In the genomic region with DNA sequence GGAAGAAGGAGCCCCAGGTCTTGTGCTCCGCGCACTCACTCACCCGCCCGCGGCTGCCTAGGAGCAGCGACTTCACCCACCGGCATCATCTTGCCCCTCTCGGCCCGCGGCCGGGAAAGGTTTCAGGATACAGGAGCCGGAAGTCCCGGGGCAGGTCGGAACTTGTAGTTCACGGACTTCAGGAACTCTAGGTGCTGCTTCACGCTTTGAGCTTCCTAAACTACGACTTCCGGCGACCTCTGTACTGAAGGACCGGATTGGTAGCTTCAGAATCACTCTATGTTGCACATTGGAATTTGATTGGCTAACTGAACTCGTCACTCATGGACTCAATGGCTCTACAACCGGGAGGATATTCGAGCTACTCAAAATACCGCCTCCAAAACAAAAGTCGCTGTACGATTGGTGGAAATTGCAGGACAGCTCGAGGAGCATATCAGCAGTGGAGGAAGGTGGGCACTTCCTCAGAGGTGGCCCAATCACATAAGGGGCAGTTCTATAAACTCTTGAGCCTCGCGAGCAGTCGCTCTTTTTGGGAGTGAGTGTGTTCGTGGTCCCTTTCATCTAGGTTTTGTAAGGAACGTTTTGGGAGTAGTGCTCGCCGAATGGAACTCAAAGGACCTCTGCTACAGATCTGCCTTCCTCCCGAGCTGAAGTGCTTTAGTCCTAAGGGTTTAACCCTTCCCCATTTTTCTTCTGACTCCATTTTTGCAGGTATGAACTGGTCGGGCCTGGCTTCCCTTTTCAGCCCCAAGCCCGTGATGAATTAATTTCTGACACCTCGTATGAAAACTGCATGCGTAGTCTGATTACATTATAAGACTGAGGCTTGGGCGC, we compare ENCODE assay signal across 8 mouse cellular contexts. TPM values are rescaled to one million over a fixed set of nuclear protein-coding genes. Genes with fewer than 3 reads are reported as not detected.
DNase-seq lines count a peak whose midpoint lies in the region; ATAC-seq lines count a peak whose summit lies in the region.

Traf7 (minus strand) TSS at position 216 of the 837 bp plus-strand sequence.

- peak; percentile 95 for ATAC-seq in intestine, embryonic 14.5 days (replicated peaks; ENCODE audit: low FRiP score, low TSS enrichment, low read depth)

- WGBS in intestine, embryonic 14.5 days, result under 1% methylated on average over 40 of the region's 40 CpGs

- H3K4me3 ChIP-seq in intestine, embryonic 14.5 days (ENCODE audit: low read depth, low read length), result peak within 1 kb of the TSS; percentile 87

- H3K9me3 ChIP-seq in intestine, embryonic 14.5 days (ENCODE audit: control insufficient read depth, low read length), result no peaks in the 10 kb centered on the region

- H3K27ac ChIP-seq in intestine, embryonic 14.5 days (ENCODE audit: low read depth), result peak within 1 kb of the TSS; percentile 80

- peak; percentile 83 for DNase-seq in adrenal gland, adult 18-20 months (ENCODE audit: low spot score in 2 of 2)
- peak; percentile 97 for DNase-seq in embryo, embryonic 11 days
- peak; percentile 96 for DNase-seq in gastrocnemius, postnatal 25 days
- DNase-seq in intestine, embryonic 14.5 days (ENCODE audit: low spot score), result peak; percentile 91
- peak; percentile 95 to 100 for DNase-seq in left cerebral cortex, postnatal 14 days (ENCODE audit: low spot score in 2 of 2)
- peak; percentile 99 for DNase-seq in mesoderm, embryonic 11.5 days (ENCODE audit: low read depth, low spot score)
- DNase-seq in right cerebral cortex, postnatal 36 days (ENCODE audit: low spot score in 2 of 2), result peak; percentile 94 to 99
- DNase-seq in yolk sac, embryonic 10.5 days (ENCODE audit: low spot score), result peak; percentile 99

- H3K27me3 ChIP-seq in intestine, embryonic 14.5 days (replicated peaks; ENCODE audit: control insufficient read depth, insufficient read depth, low read length), result no peaks in the 10 kb centered on the region

- peaks cover 37% of the 10 kb centered on the region for H3K4me1 ChIP-seq in intestine, embryonic 14.5 days (replicated peaks; ENCODE audit: control insufficient read depth, insufficient read depth, low read length)

- H3K36me3 ChIP-seq in intestine, embryonic 14.5 days (ENCODE audit: control insufficient read depth, insufficient read depth, low read length), result peaks cover 28% of the 10 kb centered on the region

- peak within 1 kb of the TSS; percentile 97 for H3K4me2 ChIP-seq in intestine, embryonic 14.5 days (ENCODE audit: low read length)

- peak within 1 kb of the TSS; percentile 93 for H3K9ac ChIP-seq in intestine, embryonic 14.5 days (ENCODE audit: low read length)

- intact Hi-C loops in left cerebral cortex, postnatal 14 days (cut with DNase I), result no loop called here

RNA-seq across cellular contexts. Expression of gene Traf7, which starts in this region (rescaled TPM):
- 100 to 1,000 TPM; 101 to 105 TPM for total RNA-seq in adrenal gland, adult 18-20 months (2021)
- total RNA-seq in gastrocnemius, postnatal 25 days (2021), result 10 to 100 TPM; 33.2 to 36.7 TPM
- 97.3 and 104 TPM in 2 replicates for polyA plus RNA-seq in intestine, embryonic 14.5 days (2014; fragmentation: Nextera tagmentation; extraction: Ambion mirVana)
- total RNA-seq in left cerebral cortex, postnatal 14 days (2021), result 10 to 100 TPM; 86.8 to 91.7 TPM

Comparison
In these comparisons a context has a peak if more than half of its experiments do, and no peak if none do; other contexts are left out.
1. Peak in every context shown above with its lines: DNase-seq, ATAC-seq, H3K4me3 ChIP-seq and H3K27ac ChIP-seq.